Mouse (Mus musculus): ENCODE measurements around the gene Camk1. TPM values are rescaled to one million over a fixed set of nuclear protein-coding genes. Genes with fewer than 3 reads are reported as not detected.
"Not testable (repeated sequence)": the region's sequence is repeated elsewhere in the genome, so short reads cannot be mapped to it uniquely, and the experiment has no call there.

The Camk1 gene
- polyA plus RNA-seq, 1 experiment = 0.19 TPM

GRCm38 (mm10) chr6:113346897-113347296 is 3.1 kb upstream of the Camk1 start:
- Histone ChIP-seq H3K9me3 (ENCODE audit: control insufficient read depth, low read length) (no peaks in the 10 kb centered on the region), H3K27me3 (ENCODE audit: control insufficient read depth) (peaks cover 10% of the 10 kb centered on the region), H3K36me3 (ENCODE audit: control insufficient read depth) (no peaks in the 10 kb centered on the region), H3K4me3 (replicated peaks) (no peak overlapping the region), H3K4me1 (ENCODE audit: control insufficient read depth) (peaks cover 14% of the 10 kb centered on the region)
- TF ChIP-seq TAL1 (IDR thresholded peaks at IDR 0.05; ENCODE audit: low read length) (no peak), GATA1 (IDR thresholded peaks at IDR 0.05; ENCODE audit: low read length) (no peak)

DNA sequence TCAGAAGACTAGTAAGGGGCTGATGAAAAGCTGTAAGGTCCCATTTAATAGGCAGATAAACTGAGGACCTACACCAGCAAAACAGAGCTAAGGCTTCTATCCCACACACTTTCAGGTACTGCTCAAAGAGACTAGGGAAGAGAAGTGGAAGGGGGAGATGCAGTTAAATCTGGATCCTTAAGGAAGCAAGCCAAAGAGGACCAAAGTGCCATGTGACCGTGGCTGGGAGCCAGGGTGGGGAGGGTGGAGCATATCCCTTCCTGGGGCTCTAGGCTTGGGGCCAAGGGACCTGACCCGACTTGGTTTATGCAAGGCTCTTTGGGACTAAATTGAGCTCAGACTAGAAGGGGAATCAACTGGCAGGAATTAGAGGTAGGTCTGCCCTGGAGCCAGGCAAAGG is 537 bp upstream of the Camk1 start:
- peaks cover 10% of the 10 kb centered on the region for H3K27me3 ChIP-seq (ENCODE audit: control insufficient read depth)
- no peaks in the 10 kb centered on the region for H3K9me3 ChIP-seq (ENCODE audit: control insufficient read depth, low read length)
- H3K36me3 ChIP-seq (ENCODE audit: control insufficient read depth) = no peaks in the 10 kb centered on the region; the same call in 1 of the 2 replicates
- peaks cover 14% of the 10 kb centered on the region for H3K4me1 ChIP-seq (ENCODE audit: control insufficient read depth)
- no peak overlapping the region for H3K4me3 ChIP-seq (replicated peaks)
- TF ChIP-seq GATA1 (IDR thresholded peaks at IDR 0.05; ENCODE audit: low read length) = no peak
- TF ChIP-seq TAL1 (IDR thresholded peaks at IDR 0.05; ENCODE audit: low read length) = no peak

DNA sequence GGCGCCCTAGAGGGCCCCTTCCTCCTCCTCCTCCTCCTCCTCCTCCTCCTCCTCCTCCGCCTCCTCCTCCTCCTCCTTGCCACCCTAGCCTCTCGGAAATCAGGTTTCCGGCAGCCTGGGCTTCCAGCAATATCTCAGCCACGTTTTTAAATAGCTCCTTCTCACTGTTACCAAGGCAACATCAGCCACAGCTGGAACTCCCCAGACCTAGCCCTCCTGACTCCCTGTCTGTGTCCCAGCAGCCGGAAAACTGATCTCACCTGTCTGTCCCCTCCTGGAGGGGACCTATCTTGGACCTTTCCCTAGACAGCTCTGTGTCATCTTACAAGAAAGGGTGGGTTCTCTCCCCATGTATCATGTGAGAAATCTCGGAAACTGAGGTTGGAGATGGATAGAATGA is 1.5 kb downstream of the Camk1 start:
- H3K27me3 ChIP-seq (ENCODE audit: control insufficient read depth) = peaks cover 10% of the 10 kb centered on the region
- H3K9me3 ChIP-seq (ENCODE audit: control insufficient read depth, low read length) = no peaks in the 10 kb centered on the region
- TF ChIP-seq GATA1 (IDR thresholded peaks at IDR 0.05; ENCODE audit: low read length) (no peak), TAL1 (IDR thresholded peaks at IDR 0.05; ENCODE audit: low read length) (no peak)
- H3K4me3 ChIP-seq (replicated peaks) = no peak overlapping the region
- peaks cover 3% of the 10 kb centered on the region; the same call in 1 of the 2 replicates for H3K36me3 ChIP-seq (ENCODE audit: control insufficient read depth)
- peaks cover 14% of the 10 kb centered on the region for H3K4me1 ChIP-seq (ENCODE audit: control insufficient read depth)

DNA sequence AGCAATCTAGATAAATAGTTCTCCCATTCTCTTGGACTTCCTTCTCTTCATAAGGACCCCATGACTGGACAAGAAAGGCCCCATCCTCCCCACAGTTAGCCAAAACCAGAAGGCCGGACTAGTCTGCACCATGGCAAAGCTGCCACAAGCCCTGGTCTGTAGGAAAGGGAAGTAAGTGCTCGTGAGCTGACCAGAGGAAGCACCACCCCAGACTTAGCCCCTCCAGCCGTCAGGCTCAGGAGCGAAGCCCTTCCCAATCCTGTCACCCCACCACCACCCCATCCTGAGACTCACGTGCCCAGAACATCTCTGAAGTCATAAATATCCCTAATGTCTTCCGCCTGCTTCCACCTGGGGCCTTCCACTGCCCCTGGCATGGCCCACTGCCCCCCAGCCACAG is 2.2 kb downstream of the Camk1 start:
- Histone ChIP-seq H3K27me3 (ENCODE audit: control insufficient read depth) (peaks cover 10% of the 10 kb centered on the region), H3K4me1 (ENCODE audit: control insufficient read depth) (peaks cover 17% of the 10 kb centered on the region), H3K36me3 (ENCODE audit: control insufficient read depth) (peaks cover 5% of the 10 kb centered on the region; the same call in 1 of the 2 replicates), H3K4me3 (replicated peaks) (no peak overlapping the region), H3K9me3 (ENCODE audit: control insufficient read depth, low read length) (no peaks in the 10 kb centered on the region)
- TF ChIP-seq TAL1 (IDR thresholded peaks at IDR 0.05; ENCODE audit: low read length) (no peak), GATA1 (IDR thresholded peaks at IDR 0.05; ENCODE audit: low read length) (no peak)

- no peaks in the 10 kb centered on the region for H3K9me3 ChIP-seq (ENCODE audit: control insufficient read depth, low read length)
- H3K36me3 ChIP-seq (ENCODE audit: control insufficient read depth) = peaks cover 40% of the 10 kb centered on the region
- peaks cover 4% of the 10 kb centered on the region for H3K4me1 ChIP-seq (ENCODE audit: control insufficient read depth)
- no peaks in the 10 kb centered on the region for H3K27me3 ChIP-seq (ENCODE audit: control insufficient read depth)
- TF ChIP-seq GATA1 (IDR thresholded peaks at IDR 0.05; ENCODE audit: low read length) = no peak
- no peak for TF ChIP-seq TAL1 (IDR thresholded peaks at IDR 0.05; ENCODE audit: low read length)
- H3K4me3 ChIP-seq (replicated peaks) = no peak overlapping the region
These were observed 6.7 kb downstream of the Camk1 start for GRCm38 (mm10) chr6:113336852-113337620.

DNA sequence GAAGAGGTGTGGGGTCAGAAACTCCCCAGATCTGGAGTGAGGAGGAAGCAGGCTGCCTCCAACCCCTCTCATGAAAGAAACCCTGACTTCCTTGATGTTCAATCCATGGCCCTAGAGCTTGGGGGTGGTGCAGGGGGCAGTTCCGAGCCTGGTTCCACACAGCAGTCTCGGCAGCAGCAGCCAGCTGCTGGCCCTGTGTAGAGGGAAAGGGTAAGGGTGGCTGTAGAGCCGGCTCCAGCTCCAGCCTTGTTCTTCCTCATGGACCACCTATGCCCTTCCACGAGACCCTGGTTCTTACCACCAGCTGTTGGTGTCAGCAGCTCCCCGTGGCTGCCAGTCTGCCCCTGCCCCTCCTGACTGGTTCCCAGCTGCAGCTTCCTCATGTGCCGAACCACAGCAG is 9.6 kb downstream of the Camk1 start:
- no peaks in the 10 kb centered on the region for H3K9me3 ChIP-seq (ENCODE audit: control insufficient read depth, low read length)
- no peaks in the 10 kb centered on the region for H3K27me3 ChIP-seq (ENCODE audit: control insufficient read depth)
- peaks cover 8% of the 10 kb centered on the region for H3K4me1 ChIP-seq (ENCODE audit: control insufficient read depth)
- TF ChIP-seq TAL1 (IDR thresholded peaks at IDR 0.05; ENCODE audit: low read length) (no peak), GATA1 (IDR thresholded peaks at IDR 0.05; ENCODE audit: low read length) (no peak)
- H3K4me3 ChIP-seq (replicated peaks) = no peak overlapping the region
- peaks cover 59% of the 10 kb centered on the region for H3K36me3 ChIP-seq (ENCODE audit: control insufficient read depth)

DNA sequence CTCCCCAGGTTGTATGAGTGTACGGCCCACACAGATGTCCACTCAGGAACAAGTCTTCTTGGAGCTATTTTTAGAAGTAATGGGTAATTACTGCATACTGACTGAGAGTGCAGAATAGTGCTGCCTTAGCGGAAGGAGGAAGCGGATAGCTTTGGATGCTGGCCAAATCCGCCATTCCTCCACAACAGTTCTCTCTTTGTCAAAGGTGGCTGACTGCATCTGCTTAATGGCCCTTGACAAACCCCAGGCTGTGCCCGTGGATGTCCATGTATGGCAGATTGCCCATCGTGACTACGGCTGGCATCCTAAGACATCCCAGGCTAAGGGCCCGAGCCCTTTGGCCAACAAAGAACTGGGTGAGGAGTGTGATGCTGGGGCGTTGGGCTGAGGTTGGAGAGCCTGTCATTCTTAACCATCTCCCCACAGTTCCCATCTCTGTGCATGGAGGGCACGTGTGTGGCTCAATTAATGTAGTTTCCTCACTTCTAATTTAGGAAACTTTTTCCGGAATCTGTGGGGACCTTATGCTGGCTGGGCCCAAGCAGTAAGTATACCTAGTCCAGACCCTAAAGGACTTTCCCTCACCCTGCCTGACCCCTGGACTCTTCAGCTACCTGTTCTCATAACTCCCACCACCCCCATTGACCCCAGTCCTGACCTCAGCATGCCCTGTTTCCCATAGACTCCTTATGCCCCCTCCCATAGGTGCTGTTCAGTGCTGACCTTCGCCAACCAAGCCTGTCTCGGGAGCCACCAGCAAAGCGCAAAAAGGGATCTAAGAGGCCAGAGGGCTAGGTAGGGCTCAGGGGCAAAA is 10.4 kb downstream of the Camk1 start:
- no peaks in the 10 kb centered on the region for H3K9me3 ChIP-seq (ENCODE audit: control insufficient read depth, low read length)
- H3K36me3 ChIP-seq (ENCODE audit: control insufficient read depth) = peaks cover 68% of the 10 kb centered on the region
- peaks cover 16% of the 10 kb centered on the region for H3K4me1 ChIP-seq (ENCODE audit: control insufficient read depth)
- H3K4me3 ChIP-seq (replicated peaks) = no peak overlapping the region
- no peak for TF ChIP-seq TAL1 (IDR thresholded peaks at IDR 0.05; ENCODE audit: low read length)
- no peak for TF ChIP-seq GATA1 (IDR thresholded peaks at IDR 0.05; ENCODE audit: low read length)
- H3K27me3 ChIP-seq (ENCODE audit: control insufficient read depth) = no peaks in the 10 kb centered on the region

GRCm38 (mm10) chr6:113332734-113333133 is 11.1 kb downstream of the Camk1 start:
- not testable (repeated sequence) for H3K9me3 ChIP-seq (ENCODE audit: control insufficient read depth, low read length); H3K27me3 ChIP-seq (ENCODE audit: control insufficient read depth); H3K4me3 ChIP-seq (replicated peaks)
- peaks cover 18% of the 10 kb centered on the region for H3K4me1 ChIP-seq (ENCODE audit: control insufficient read depth)
- peaks cover 67% of the 10 kb centered on the region for H3K36me3 ChIP-seq (ENCODE audit: control insufficient read depth)

DNA sequence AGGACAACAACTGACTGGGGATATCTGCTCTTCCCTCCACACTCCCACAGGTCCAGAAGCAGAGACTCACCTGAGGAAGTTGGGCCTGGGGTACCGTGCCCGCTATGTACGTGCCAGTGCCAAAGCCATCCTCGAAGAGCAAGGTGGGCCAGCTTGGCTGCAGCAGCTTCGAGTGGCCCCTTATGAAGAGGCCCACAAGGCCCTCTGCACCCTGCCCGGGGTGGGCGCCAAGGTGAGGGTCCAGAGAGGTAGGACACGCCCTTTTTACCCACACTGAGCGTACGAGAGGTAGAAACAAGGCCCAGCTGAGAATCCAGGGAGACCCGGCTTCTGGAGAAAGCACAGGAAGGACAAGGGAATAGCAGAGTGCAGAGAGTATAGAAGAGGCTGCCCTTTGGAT is 12.1 kb downstream of the Camk1 start:
- H3K4me3 ChIP-seq (replicated peaks) = no peak overlapping the region
- no peaks in the 10 kb centered on the region for H3K9me3 ChIP-seq (ENCODE audit: control insufficient read depth, low read length)
- no peak for TF ChIP-seq TAL1 (IDR thresholded peaks at IDR 0.05; ENCODE audit: low read length)
- no peak for TF ChIP-seq GATA1 (IDR thresholded peaks at IDR 0.05; ENCODE audit: low read length)
- H3K27me3 ChIP-seq (ENCODE audit: control insufficient read depth) = no peaks in the 10 kb centered on the region
- peaks cover 21% of the 10 kb centered on the region for H3K4me1 ChIP-seq (ENCODE audit: control insufficient read depth)
- H3K36me3 ChIP-seq (ENCODE audit: control insufficient read depth) = peaks cover 65% of the 10 kb centered on the region

Data from erythroblast, embryonic 14.5 days (primary cell).